Mouse (Mus musculus) hindbrain, postnatal 0 days (tissue): ENCODE measurements around the gene Flii. TPM values are rescaled to one million over a fixed set of nuclear protein-coding genes. Genes with fewer than 3 reads are reported as not detected.

Experiments
- ATAC-seq: fragments of 200-750 bp; cut with Nextera tagmentation; 2 replicates; pipeline ENCODE4 v1.8.0; 2017; ENCODE audit warnings: mild to moderate bottlenecking, moderate TSS enrichment, moderate library complexity
- DNase-seq: peaks from one replicate; pipeline ENCODE4 v3.0.0-alpha.2; 2015; ENCODE audit warnings: low spot score
- H3K27ac ChIP-seq: fragments of 300-500 bp; sonication (generic); 2 replicates; pipeline ENCODE4 v1.5.1; 2014; ENCODE audit warnings: mild to moderate bottlenecking
- H3K27me3 ChIP-seq: fragments of 300-500 bp; sonication (generic); 2 replicates; pipeline ENCODE4 v1.6.1; 2014; ENCODE audit warnings: low read length, mixed read lengths; ENCODE audit not compliant: insufficient read depth
- H3K36me3 ChIP-seq: fragments of 300-500 bp; sonication (generic); 2 replicates; pipeline ENCODE4 v1.6.1; 2014; ENCODE audit warnings: low read length, mixed read lengths; ENCODE audit not compliant: insufficient read depth
- H3K4me1 ChIP-seq: fragments of 300-500 bp; sonication (generic); 2 replicates; pipeline ENCODE4 v1.6.1; 2014; ENCODE audit warnings: antibody characterized with exemption, low read length, mixed read lengths; ENCODE audit not compliant: insufficient read depth
- H3K4me2 ChIP-seq: fragments of 300-500 bp; sonication (generic); 2 replicates; pipeline ENCODE4 v1.6.1; 2014; ENCODE audit warnings: low read depth, mild to moderate bottlenecking, low read length, moderate library complexity, mixed read lengths
- H3K4me3 ChIP-seq: fragments of 300-500 bp; sonication (generic); 2 replicates; pipeline ENCODE4 v1.5.1; 2014; ENCODE audit warnings: low read length
- H3K9ac ChIP-seq: fragments of 300-500 bp; sonication (generic); replicated peaks from 2 replicates; pipeline ENCODE4 v1.6.1; 2014; ENCODE audit warnings: mild to moderate bottlenecking, low read length, moderate library complexity, mixed read lengths
- H3K9me3 ChIP-seq: fragments of 300-500 bp; sonication (generic); 2 replicates; pipeline ENCODE4 v1.6.1; 2016; ENCODE audit warnings: low read length, mixed read lengths
- CTCF ChIP-seq: IDR thresholded peaks from 2 replicates; pipeline ENCODE4 v1.5.1; 2016; ENCODE audit warnings: antibody characterized with exemption, control low read depth, low read depth
- WGBS: fragments of 180-500 bp; shearing (Covaris S2); extraction: QIAGEN DNeasy Blood & Tissue Kit; methylation state at CpG from one replicate; pipeline ENCODE4 v1.1.7; 2014; 5-methylcytosine and 5-hydroxymethylcytosine counted together
- polyA plus RNA-seq: library from polyadenylated mRNA; unstranded; fragments of >200 nt; fragmentation: Nextera tagmentation; extraction: Ambion mirVana; gene quantifications from 2 replicates; pipeline ENCODE4 v1.2.1, GENCODE M21; 2015
- total RNA-seq: library from RNA; depleted of rRNA; stranded (reverse); fragments of >200 nt; gene quantifications from 2 replicates; pipeline ENCODE4 v1.2.3, GENCODE M21; 2014

The Flii gene
- total and polyA plus RNA-seq, 2 experiments from 2014 or later = 39.9 to 112 TPM

GRCm38 (mm10) chr11:60736491-60736890 is 9.4 kb upstream of the Flii start:
- no peak for TF ChIP-seq CTCF
- Histone ChIP-seq H3K4me1 (no peaks in the 10 kb centered on the region), H3K9me3 (no peaks in the 10 kb centered on the region), H3K4me3 (no peak overlapping the region), H3K9ac (no peak overlapping the region), H3K27ac (no peak overlapping the region), H3K27me3 (no peaks in the 10 kb centered on the region), H3K4me2 (no peak overlapping the region), H3K36me3 (peaks cover 16% of the 10 kb centered on the region)
- WGBS = 92% methylated on average over 3 of the region's 3 CpGs
- ATAC-seq (no peak), DNase-seq (no peak)

GRCm38 (mm10) chr11:60735191-60735590 is 8.1 kb upstream of the Flii start:
- peaks cover 27% of the 10 kb centered on the region for H3K36me3 ChIP-seq
- no peak overlapping the region for H3K4me2 ChIP-seq
- no peaks in the 10 kb centered on the region for H3K9me3 ChIP-seq
- H3K9ac ChIP-seq = no peak overlapping the region
- H3K27me3 ChIP-seq = no peaks in the 10 kb centered on the region
- H3K4me3 ChIP-seq = no peak overlapping the region
- WGBS = 75% methylated on average over 5 of the region's 5 CpGs
- peak; percentile 30; the same call in 1 of the 2 replicates for TF ChIP-seq CTCF
- H3K27ac ChIP-seq = no peak overlapping the region
- ATAC-seq = no peak
- no peak for DNase-seq
- H3K4me1 ChIP-seq = no peaks in the 10 kb centered on the region

GRCm38 (mm10) chr11:60734206-60734605 is 7.1 kb upstream of the Flii start:
- no peaks in the 10 kb centered on the region for H3K27me3 ChIP-seq
- no peak overlapping the region for H3K27ac ChIP-seq
- H3K9me3 ChIP-seq = no peaks in the 10 kb centered on the region
- no peak overlapping the region for H3K4me2 ChIP-seq
- H3K4me3 ChIP-seq = no peak overlapping the region
- TF ChIP-seq CTCF = no peak
- ATAC-seq (no peak), DNase-seq (no peak)
- peaks cover 19% of the 10 kb centered on the region for H3K36me3 ChIP-seq
- H3K9ac ChIP-seq = no peak overlapping the region
- no peaks in the 10 kb centered on the region; the same call in 1 of the 2 replicates for H3K4me1 ChIP-seq
- WGBS = 88% methylated on average over 2 of the region's 2 CpGs

GRCm38 (mm10) chr11:60731251-60731650 is 4.2 kb upstream of the Flii start:
- H3K36me3 ChIP-seq = peaks cover 19% of the 10 kb centered on the region
- no peak overlapping the region for H3K4me3 ChIP-seq
- ATAC-seq (no peak), DNase-seq (no peak)
- H3K9ac ChIP-seq = no peak overlapping the region
- 92% methylated on average over 14 of the region's 14 CpGs for WGBS
- H3K4me1 ChIP-seq = peaks cover 14% of the 10 kb centered on the region
- H3K27ac ChIP-seq = no peak overlapping the region
- H3K27me3 ChIP-seq = no peaks in the 10 kb centered on the region
- H3K9me3 ChIP-seq = no peaks in the 10 kb centered on the region
- H3K4me2 ChIP-seq = no peak overlapping the region
- TF ChIP-seq CTCF = no peak

- Histone ChIP-seq H3K27me3 (no peaks in the 10 kb centered on the region), H3K9ac (0 out of 2 replicates have a peak overlapping the region, but pooled peaks have one; percentile 2), H3K27ac (no peak overlapping the region), H3K36me3 (peaks cover 19% of the 10 kb centered on the region), H3K4me2 (no peak overlapping the region), H3K4me3 (no peak overlapping the region), H3K9me3 (no peaks in the 10 kb centered on the region), H3K4me1 (peaks cover 14% of the 10 kb centered on the region)
- DNase-seq = no peak
- no peak for ATAC-seq
- TF ChIP-seq CTCF = no peak
- 87% methylated on average over 9 of the region's 9 CpGs for WGBS
Observed at GRCm38 (mm10) chr11:60730169-60730568, 3.1 kb upstream of the Flii start.

GRCm38 (mm10) chr11:60729217-60729641 is 2.2 kb upstream of the Flii start:
- no peak for TF ChIP-seq CTCF
- H3K27me3 ChIP-seq = no peaks in the 10 kb centered on the region
- H3K36me3 ChIP-seq = peaks cover 23% of the 10 kb centered on the region
- peak overlapping the region; percentile 91 for H3K4me3 ChIP-seq
- ATAC-seq = no peak
- H3K4me2 ChIP-seq = peak overlapping the region; percentile 72
- H3K9ac ChIP-seq = peak overlapping the region; percentile 85
- 68% methylated on average over 6 of the region's 6 CpGs for WGBS
- no peak for DNase-seq
- no peak overlapping the region for H3K27ac ChIP-seq
- H3K4me1 ChIP-seq = peaks cover 14% of the 10 kb centered on the region
- H3K9me3 ChIP-seq = no peaks in the 10 kb centered on the region

GRCm38 (mm10) chr11:60728260-60728761 is 1.2 kb upstream of the Flii start, which contains the start of gene Mief2:
TSS of gene Mief2 (plus strand) at chr11:60728398.
- under 1% methylated on average over 44 of the region's 44 CpGs for WGBS
- Histone ChIP-seq H3K9me3 (no peaks in the 10 kb centered on the region), H3K27ac (peak within 1 kb of the TSS; percentile 92), H3K4me1 (peaks cover 14% of the 10 kb centered on the region), H3K9ac (peak within 1 kb of the TSS; percentile 85), H3K27me3 (no peaks in the 10 kb centered on the region), H3K36me3 (peaks cover 32% of the 10 kb centered on the region), H3K4me2 (peak within 1 kb of the TSS; percentile 72), H3K4me3 (peak within 1 kb of the TSS; percentile 91)
- DNase-seq (peak; percentile 98), ATAC-seq (peak; percentile 96)
- TF ChIP-seq CTCF = no peak
